Mouse (Mus musculus) myocyte (in vitro differentiated cells): ENCODE measurements around the gene Chrd. TPM values are rescaled to one million over a fixed set of nuclear protein-coding genes. Genes with fewer than 3 reads are reported as not detected.
A peak's percentile ranks its signal among the peaks of the same experiment; 100 is the strongest.

ENCODE experiments used
- H3K27me3 ChIP-seq: one replicate; pipeline ENCODE4 v1.6.1; 2011; ENCODE audit not compliant: control insufficient read depth, insufficient read depth, insufficient read length
- H3K36me3 ChIP-seq: one replicate; pipeline ENCODE4 v1.6.1; 2011; ENCODE audit not compliant: control insufficient read depth, insufficient read depth
- H3K4me2 ChIP-seq: one replicate; pipeline ENCODE4 v1.6.1; 2011; ENCODE audit warnings: low read depth, control low read depth
- H3K4me3 ChIP-seq: one replicate; pipeline ENCODE4 v1.5.1; 2011; ENCODE audit warnings: mild to moderate bottlenecking, control low read depth, moderate library complexity
- H3K79me2 ChIP-seq: one replicate; pipeline ENCODE4 v1.6.1; 2011; ENCODE audit not compliant: control insufficient read depth, insufficient read depth
- H3ac ChIP-seq: one replicate; pipeline ENCODE4 v1.6.1; 2011; ENCODE audit not compliant: control insufficient read depth, insufficient read length
- CEBPB ChIP-seq: IDR thresholded peaks from 2 replicates; pipeline ENCODE4 v1.6.1; 2011; ENCODE audit warnings: mild to moderate bottlenecking, moderate library complexity; ENCODE audit not compliant: poor library complexity, insufficient read depth, severe bottlenecking
- E2F4 ChIP-seq: IDR thresholded peaks from one replicate; pipeline ENCODE4 v1.6.1; 2011; ENCODE audit warnings: mild to moderate bottlenecking, control low read depth, moderate library complexity; ENCODE audit not compliant: insufficient read depth
- MAX ChIP-seq: IDR thresholded peaks from one replicate; pipeline ENCODE4 v1.6.1; 2011; ENCODE audit warnings: low read depth, mild to moderate bottlenecking, control low read depth
- MYOD1 ChIP-seq, 3 experiments: IDR thresholded peaks; one replicate each; pipeline ENCODE4 v1.6.1; 2011; ENCODE audit warnings: control low read depth in 2 of 3, low read depth in 2 of 3, mild to moderate bottlenecking in 2 of 3, moderate library complexity in 1 of 3; ENCODE audit not compliant: insufficient read length in 2 of 3, control insufficient read depth in 1 of 3
- MYOG ChIP-seq, 3 experiments: IDR thresholded peaks; one replicate each; pipeline ENCODE4 v1.6.1; 2011; ENCODE audit warnings: control low read depth in 2 of 3, low read depth in 2 of 3, mild to moderate bottlenecking in 2 of 3; ENCODE audit not compliant: insufficient read length in 2 of 3, control insufficient read depth in 1 of 3, insufficient read depth in 1 of 3
- POLR2A ChIP-seq: IDR thresholded peaks from one replicate; pipeline ENCODE4 v1.6.1; 2011; ENCODE audit warnings: low read depth, mild to moderate bottlenecking, control low read depth, moderate library complexity; ENCODE audit not compliant: insufficient read length
- POLR2AphosphoS2 ChIP-seq: IDR thresholded peaks from one replicate; pipeline ENCODE4 v1.6.1; 2011; ENCODE audit warnings: low read depth, control low read depth; ENCODE audit not compliant: insufficient read length
- REST ChIP-seq: IDR thresholded peaks from one replicate; pipeline ENCODE4 v1.6.1; 2011; ENCODE audit warnings: mild to moderate bottlenecking, control low read depth, moderate library complexity; ENCODE audit not compliant: insufficient read depth, insufficient read length
- SRF ChIP-seq: IDR thresholded peaks from one replicate; pipeline ENCODE4 v1.6.1; 2011; ENCODE audit warnings: low read depth; ENCODE audit not compliant: control insufficient read depth, insufficient read length
- TCF12 ChIP-seq: IDR thresholded peaks from one replicate; pipeline ENCODE4 v1.6.1; 2011; ENCODE audit warnings: mild to moderate bottlenecking, control low read depth; ENCODE audit not compliant: poor library complexity, insufficient read depth, severe bottlenecking
- TCF3 ChIP-seq: IDR thresholded peaks from one replicate; pipeline ENCODE4 v1.6.1; 2011; ENCODE audit warnings: low read depth, control low read depth; ENCODE audit not compliant: insufficient read length
- USF1 ChIP-seq: IDR thresholded peaks from one replicate; pipeline ENCODE4 v1.6.1; 2011; ENCODE audit warnings: low read depth, mild to moderate bottlenecking, control low read depth, moderate library complexity
- polyA plus RNA-seq: library from polyadenylated mRNA; unstranded; fragments of >200 nt; fragmentation: generic; extraction: Trizol; gene quantifications from one replicate; pipeline ENCODE4 v1.2.1, GENCODE M21; 2012; ENCODE audit warnings: missing spikeins

Chrd gene
- 14.0 TPM for polyA plus RNA-seq

DNA sequence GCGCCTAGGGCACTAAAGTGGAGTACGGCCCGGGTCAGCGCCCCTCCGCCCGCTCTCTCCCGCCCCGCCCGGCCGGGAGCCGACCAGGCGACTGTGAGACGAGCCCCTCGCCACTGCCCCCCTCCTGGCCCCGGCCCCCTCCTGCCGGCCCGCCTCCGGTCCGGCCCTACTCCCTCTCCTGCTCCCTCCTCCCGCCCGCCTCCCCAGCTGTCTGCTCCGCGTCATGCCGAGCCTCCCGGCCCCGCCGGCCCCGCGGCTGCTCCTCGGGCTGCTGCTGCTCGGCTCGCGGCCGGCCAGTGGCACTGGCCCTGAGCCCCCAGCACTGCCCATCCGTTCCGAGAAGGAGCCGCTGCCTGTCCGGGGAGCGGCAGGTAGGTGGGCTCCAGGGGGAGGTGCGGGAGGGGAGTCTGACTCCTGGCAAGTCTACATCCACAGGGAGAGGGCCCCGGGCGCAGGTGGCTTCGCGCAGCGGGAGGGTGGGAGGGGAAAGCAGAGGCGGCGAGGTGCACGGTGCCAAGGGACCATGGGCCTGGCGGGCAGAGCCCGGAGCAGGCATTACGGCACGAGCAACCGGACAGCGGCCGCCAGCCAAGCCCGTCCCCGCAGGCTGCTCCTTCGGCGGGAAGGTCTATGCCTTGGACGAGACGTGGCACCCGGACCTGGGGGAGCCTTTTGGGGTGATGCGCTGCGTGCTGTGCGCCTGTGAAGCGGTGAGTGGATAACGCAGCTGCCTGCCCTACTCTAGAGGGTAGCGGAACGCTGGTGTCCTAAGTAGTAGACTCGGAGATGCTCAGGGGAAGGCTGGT is at the start of gene Chrd:
Chrd (plus strand) TSS at position 203 of the 806 bp plus-strand sequence.
- Histone ChIP-seq H3K4me2 (peak within 1 kb of the TSS; percentile 78), H3K4me3 (peak within 1 kb of the TSS; percentile 25), H3K79me2 (no peaks in the 10 kb centered on the region), H3ac (peak within 1 kb of the TSS; percentile 37), H3K27me3 (no peaks in the 10 kb centered on the region), H3K36me3 (no peaks in the 10 kb centered on the region)
- TF ChIP-seq MYOG (IDR thresholded peaks at IDR 0.05; ENCODE audit: control insufficient read depth in 1 of 3, insufficient read depth in 1 of 3, insufficient read length in 2 of 3, low read depth in 2 of 3) (peak; percentile 7 to 93 (median 80)), MYOD1 (IDR thresholded peaks at IDR 0.05; ENCODE audit: control insufficient read depth in 1 of 3, insufficient read length in 2 of 3, low read depth in 2 of 3) (peak in 2 of 3 experiments; percentile 62 to 86), POLR2AphosphoS2 (peak; percentile 41), REST (no peak), E2F4 (no peak), POLR2A (peak; percentile 44), TCF12 (no peak)

DNA sequence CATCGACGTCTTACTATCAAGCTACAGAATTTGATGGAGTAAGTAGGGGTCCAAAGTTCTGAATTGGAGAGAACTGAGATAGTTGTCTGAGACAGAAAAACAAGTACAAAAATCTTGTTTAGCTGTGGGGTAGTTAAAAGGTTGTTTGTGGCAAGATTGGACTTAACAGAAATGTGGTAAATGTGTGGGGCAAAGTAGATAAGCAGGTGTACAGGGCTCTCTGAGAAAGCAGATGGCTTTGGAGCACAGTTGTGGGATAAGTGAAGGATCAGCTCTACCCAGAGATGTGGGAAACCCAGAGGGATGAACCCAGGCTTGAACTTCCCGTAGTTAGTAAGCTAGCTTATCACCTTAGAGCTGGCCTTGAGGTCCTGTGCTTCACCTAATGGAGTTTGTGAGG is 42.2 kb upstream of the Chrd start:
- Histone ChIP-seq H3K4me2 (no peak overlapping the region), H3K79me2 (no peaks in the 10 kb centered on the region), H3K27me3 (no peaks in the 10 kb centered on the region), H3K36me3 (peaks cover 55% of the 10 kb centered on the region), H3K4me3 (no peak overlapping the region), H3ac (no peak overlapping the region)
- TF ChIP-seq USF1 (no peak), E2F4 (no peak), TCF3 (no peak)

DNA sequence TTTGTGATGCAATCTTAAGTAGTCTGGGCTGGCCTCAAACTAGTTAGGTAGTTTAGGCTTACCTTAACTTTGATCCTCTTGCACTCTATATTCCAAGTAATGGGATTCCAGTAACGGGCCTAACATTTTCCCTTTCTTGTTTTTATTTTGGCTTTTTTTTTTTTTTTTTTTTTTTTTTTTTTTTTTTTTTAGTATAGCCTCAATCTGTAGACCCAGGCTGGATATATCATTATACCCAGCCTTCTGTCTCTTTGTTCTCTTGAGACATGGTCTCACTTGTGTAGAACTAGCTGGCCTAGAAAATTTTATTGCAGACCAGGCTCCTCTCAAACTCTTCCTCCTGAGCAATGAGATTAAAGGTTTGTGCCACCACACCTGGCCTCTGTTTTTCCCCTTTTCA is 41.3 kb upstream of the Chrd start:
- Histone ChIP-seq H3K4me3 (no peak overlapping the region), H3K79me2 (no peaks in the 10 kb centered on the region), H3ac (no peak overlapping the region), H3K36me3 (peaks cover 48% of the 10 kb centered on the region), H3K27me3 (no peaks in the 10 kb centered on the region), H3K4me2 (no peak overlapping the region)
- TF ChIP-seq MYOG (IDR thresholded peaks at IDR 0.05; ENCODE audit: control insufficient read depth in 1 of 3, insufficient read depth in 1 of 3, insufficient read length in 2 of 3, low read depth in 2 of 3) = no peak
- TF ChIP-seq USF1 = no peak
- no peak for TF ChIP-seq E2F4
- no peak for TF ChIP-seq TCF3
- TF ChIP-seq POLR2A = no peak
- TF ChIP-seq CEBPB = no peak
- no peak for TF ChIP-seq REST
- TF ChIP-seq POLR2AphosphoS2 = no peak
- TF ChIP-seq MYOD1 (IDR thresholded peaks at IDR 0.05; ENCODE audit: control insufficient read depth in 1 of 3, insufficient read length in 2 of 3, low read depth in 2 of 3) = no peak
- no peak for TF ChIP-seq TCF12
- no peak for TF ChIP-seq MAX
- no peak for TF ChIP-seq SRF

DNA sequence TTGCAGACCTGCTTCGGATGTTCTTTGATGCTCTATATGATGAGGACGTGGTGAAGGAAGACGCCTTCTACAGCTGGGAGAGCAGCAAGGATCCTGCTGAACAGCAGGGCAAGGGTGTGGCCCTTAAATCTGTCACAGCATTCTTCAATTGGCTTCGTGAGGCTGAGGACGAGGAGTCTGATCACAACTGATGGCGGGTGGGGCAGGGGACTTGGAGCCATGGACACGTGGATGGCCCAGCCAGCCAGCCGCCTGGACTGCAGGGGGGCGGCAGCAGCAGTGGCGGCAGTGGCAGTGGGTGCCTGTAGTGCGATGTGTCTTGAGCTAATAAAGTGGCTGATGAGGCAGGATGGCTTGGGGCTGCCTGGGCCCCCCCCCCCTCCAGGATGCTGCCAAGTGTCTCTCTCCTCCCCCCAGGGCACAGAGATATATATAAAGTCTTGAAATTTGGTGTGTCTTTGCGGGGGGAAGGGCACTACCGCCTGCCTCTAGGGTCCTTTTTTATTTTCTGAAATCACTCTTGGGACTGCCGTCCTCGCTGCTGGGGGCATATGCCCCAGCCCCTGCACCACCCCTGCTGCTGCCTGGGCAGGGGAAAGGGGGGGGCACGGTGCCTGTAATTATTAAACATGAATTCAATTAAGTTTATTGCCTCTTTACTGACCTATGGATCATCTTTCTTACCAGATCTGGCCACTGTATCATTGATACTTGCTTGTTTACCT is 40.5 kb upstream of the Chrd start:
- H3ac ChIP-seq = no peak overlapping the region
- peaks cover 42% of the 10 kb centered on the region for H3K36me3 ChIP-seq
- no peaks in the 10 kb centered on the region for H3K27me3 ChIP-seq
- no peak overlapping the region for H3K4me3 ChIP-seq
- no peak overlapping the region for H3K4me2 ChIP-seq
- TF ChIP-seq MYOD1 (IDR thresholded peaks at IDR 0.05; ENCODE audit: control insufficient read depth in 1 of 3, insufficient read length in 2 of 3, low read depth in 2 of 3) = no peak
- no peak for TF ChIP-seq TCF3
- TF ChIP-seq TCF12 = no peak
- no peak for TF ChIP-seq USF1
- no peak for TF ChIP-seq REST
- no peak for TF ChIP-seq CEBPB
- TF ChIP-seq E2F4 = no peak
- TF ChIP-seq MAX = no peak
- TF ChIP-seq POLR2A = no peak
- no peak for TF ChIP-seq SRF
- TF ChIP-seq MYOG (IDR thresholded peaks at IDR 0.05; ENCODE audit: control insufficient read depth in 1 of 3, insufficient read depth in 1 of 3, insufficient read length in 2 of 3, low read depth in 2 of 3) = no peak
- no peak for TF ChIP-seq POLR2AphosphoS2
- no peaks in the 10 kb centered on the region for H3K79me2 ChIP-seq
